Mouse (Mus musculus): ENCODE measurements around the gene Dlx6.

DNA sequence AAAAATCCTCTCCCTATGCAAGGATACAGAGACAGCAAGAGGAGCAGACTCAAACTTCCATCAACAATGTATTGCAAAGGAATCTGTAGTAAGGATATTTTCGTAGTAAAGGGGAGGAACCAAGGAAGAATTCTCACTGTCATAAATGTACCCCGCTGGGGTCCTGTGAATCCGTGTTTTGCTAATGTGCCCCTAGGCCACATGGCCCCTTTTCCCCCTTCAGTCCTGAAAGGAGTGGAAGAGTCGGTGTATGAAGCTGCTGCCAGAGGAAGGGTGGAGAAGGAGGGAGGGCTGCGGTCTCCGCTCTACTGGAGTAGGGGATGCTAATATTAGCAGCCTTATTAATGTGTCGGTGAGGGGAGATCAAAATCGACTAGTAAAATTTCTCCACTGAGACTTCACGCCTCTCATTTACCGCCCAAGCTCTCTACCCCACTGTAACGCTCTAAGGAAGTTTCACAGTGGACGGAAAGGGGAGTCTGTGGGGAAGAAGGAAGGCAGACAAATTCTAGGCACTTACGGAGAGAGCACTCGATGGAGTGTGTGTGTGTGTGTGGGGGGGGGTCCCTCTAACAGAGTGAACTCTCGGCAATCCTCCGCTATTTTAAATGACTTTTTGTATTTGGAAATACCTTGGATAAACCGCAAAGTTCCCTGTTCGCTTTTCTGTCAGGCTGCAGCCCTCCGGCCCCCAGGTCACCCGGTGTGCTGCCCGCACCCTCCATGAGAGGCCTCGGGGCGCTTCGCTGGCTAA lies 17.4 kb downstream of the Dlx6 start:
- TF ChIP-seq CTCF (IDR thresholded peaks at IDR 0.05; ENCODE audit: control insufficient read depth, insufficient read depth, insufficient read length) (no peak), USF1 (IDR thresholded peaks at IDR 0.05; ENCODE audit: low read depth) (no peak)
